Mouse (Mus musculus) lung, adult 2 months (tissue): ENCODE measurements around the gene Kctd14.

Source experiments
- CTCF ChIP-seq: fragments of 200-500 bp; IDR thresholded peaks from 2 replicates; pipeline ENCODE4 v1.5.1; 2011; ENCODE audit warnings: mild to moderate bottlenecking, low read length, control low read depth; ENCODE audit not compliant: insufficient read depth
- POLR2A ChIP-seq: fragments of 200-500 bp; IDR thresholded peaks from 2 replicates; pipeline ENCODE4 v1.6.1; 2011; ENCODE audit warnings: low read depth, mild to moderate bottlenecking, control low read depth, low read length, borderline replicate concordance; ENCODE audit errors: extremely low read depth

- TF ChIP-seq POLR2A: no peak
- TF ChIP-seq CTCF: no peak
These were observed 40.0 kb upstream of the Kctd14 start for GRCm38 (mm10) chr7:97411106-97411505.
